Mouse (Mus musculus) Muller cell, postnatal 12 days (primary cell): ENCODE results near the gene Susd3.

Source experiments
- DNase-seq: peaks from one replicate; pipeline ENCODE4 v3.0.0-alpha.2; 2015; ENCODE audit errors: inconsistent ontology term

The Susd3 gene

DNA sequence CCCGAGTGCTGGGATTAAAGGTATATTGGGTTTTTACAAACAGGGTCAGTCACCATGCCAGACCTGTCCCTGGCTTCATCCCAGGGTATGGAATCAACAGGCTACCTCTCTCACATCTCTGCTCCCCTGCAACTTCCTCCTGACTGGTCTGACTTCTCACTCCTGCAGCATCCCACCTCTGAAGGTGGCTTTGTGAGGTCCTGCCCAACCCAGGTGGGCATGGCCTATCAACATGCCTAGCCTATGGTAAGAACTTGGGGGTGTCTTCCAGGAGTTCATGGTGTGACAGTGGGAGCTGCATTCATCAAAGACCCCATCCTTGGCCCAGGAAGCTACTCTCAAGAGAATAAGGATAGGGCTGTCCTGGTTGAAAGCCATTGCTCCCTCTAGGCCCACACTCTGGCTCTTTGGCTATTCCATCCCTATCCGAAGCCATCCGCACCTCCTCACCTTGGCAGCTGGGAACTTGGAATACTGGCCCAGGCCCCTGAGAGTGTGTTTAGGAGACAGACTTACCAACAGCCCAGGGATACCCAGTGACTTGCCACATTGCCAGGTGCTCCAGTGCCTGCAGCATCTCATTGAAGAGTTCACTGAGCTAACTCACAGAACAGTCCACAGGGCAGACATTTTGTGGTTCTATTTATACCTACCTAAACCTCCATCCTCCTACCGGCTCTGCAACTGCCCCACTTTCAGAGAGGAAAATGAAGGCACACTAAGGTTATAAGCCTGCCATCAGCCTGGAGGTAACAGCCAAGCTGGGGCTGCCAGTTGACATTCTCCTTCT is 35.6 kb downstream of the Susd3 start:
- no peak for DNase-seq

DNA sequence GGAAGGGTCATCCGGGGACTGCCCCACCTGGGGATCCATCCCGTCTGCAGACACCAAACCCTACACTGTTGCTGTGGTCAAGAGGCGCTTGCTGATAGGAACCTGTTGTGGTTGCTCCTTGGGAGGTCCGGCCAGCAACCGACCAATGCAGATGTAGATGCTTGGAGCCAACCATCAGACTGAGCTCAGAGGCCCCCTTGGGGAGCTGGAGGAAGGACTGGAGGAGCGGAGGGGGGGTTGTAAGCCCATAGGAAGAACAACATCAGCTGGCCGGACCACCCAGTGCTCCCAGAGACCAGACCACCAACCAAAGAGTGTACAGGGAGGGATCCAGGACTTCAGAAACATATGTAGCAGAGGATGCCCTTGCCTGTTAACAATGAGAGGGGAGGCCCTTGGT is 39.2 kb downstream of the Susd3 start:
- no peak for DNase-seq

DNA sequence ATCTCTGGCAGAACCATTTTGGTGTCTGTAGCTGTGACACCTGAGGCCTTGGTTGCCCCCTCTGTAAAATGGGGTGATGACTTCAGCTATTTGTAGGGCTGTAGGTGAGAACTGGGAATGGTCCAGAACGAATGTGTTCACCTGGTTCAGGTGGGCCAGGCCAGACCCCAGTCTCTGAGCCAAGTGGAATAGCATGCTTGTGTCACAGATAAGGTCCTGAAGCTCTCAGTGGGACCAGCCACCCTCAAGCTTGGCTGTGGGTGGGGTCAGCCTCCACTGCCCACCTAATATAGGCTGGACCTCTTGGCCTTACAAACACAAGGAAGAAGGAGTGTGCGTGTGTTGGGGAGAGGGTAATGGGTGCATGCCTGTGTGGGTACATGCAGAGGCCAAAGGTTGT is 42.2 kb downstream of the Susd3 start:
- no peak for DNase-seq

DNA sequence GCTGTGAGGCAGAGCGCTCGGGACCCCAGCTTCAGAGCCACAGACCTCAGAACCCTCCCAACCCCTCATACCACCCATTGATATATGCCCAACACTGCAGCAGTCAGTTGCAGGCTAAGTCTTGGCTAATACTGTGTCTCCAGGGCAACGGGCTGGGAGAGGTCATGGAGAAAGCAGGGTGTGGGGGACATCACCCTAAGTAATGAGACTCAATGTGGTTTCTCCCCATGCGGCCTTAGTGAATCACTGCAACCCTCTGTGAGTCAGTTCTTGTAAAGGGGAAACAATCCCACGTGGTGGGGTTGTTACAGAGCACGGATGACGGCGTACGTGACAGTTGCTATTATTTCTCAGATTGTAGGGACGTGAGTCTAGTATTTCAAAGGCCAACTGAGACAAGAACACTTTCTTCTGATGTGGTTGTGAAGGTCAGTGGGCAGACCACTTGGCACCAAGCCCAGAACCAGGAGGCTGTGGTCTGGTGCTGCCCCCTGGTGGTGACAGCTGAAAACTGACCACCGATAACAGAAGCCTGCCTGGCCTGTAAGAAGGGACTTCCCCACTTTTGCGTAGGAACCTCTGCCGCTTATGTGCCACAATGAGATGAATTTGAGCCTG is 43.0 kb downstream of the Susd3 start:
- DNase-seq = peak; percentile 93

DNA sequence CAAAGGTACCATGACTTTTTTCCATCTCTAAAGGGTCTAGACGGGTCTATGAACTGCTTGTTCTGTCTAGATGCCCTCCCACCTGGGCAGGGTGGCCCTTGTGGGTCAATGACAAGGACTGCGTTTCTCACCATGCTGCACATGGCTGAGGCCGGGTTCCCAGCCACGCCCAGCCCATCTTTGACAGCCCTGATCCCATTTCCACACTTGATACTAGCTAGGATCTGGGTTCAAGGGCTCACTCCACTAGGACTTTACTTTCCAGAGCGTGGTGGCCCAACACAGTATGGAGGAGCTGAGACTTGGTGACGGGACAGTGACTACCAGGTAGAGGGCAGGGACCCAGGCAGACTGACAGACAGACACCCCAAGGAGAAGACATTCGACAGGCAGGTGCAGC is 46.0 kb downstream of the Susd3 start:
- DNase-seq = no peak

DNA sequence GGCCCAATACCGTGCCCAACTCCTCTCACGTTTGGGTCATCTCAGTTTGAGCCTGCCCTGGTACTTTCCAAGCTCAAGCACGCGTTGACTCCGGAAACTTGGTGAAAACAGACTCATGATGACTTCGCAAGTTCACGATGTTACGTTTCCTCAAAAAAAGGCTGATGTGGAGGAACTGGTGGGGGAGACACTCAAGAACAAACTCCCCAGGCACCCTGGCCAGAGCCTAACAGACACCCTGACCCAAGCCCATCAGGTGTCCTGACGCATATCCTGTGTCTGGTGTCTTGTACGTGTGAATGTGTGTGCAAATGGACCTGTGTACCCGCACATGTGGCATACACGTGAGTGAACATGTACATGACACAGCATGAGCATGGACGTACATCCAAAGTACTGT is 47.8 kb downstream of the Susd3 start:
- no peak for DNase-seq

DNA sequence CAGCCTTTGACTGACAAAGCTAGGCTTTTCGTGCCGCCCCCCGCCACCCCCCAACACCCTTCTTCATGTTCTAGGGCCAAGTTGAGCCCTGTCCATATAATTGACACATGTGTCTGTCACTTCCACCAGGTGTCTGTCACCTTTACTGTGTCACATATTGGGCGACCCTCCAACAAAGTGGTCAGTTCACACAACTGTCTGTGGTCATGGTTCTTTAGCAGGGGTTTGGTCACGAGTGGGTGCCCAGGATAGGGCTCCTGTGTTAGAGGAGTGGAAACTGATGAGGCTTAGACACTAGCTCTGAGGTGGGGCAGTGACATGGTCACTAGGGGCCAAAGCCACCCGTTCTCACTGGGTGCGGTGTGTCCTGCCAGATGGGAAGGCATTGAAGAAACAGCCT is 48.6 kb downstream of the Susd3 start:
- no peak for DNase-seq

DNA sequence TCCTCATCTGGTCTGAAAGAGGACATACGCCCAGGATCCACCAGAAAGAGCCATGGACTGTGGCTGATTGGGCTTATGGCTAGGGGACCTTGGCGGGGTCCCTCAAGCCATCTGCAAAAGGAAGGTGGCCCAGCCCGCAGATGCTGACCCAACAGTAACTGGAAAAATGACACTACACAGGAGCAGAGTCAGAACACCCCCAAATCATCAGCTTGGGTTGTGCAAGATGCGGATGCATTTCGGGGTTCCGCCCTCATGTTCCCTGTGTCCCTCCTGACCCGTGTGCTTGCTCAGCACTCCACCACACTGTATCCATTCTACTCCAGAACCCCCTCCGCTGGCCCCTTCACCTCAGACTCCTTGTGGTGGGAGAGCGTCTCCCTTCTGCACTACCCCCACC is 49.8 kb downstream of the Susd3 start:
- DNase-seq = no peak

DNA sequence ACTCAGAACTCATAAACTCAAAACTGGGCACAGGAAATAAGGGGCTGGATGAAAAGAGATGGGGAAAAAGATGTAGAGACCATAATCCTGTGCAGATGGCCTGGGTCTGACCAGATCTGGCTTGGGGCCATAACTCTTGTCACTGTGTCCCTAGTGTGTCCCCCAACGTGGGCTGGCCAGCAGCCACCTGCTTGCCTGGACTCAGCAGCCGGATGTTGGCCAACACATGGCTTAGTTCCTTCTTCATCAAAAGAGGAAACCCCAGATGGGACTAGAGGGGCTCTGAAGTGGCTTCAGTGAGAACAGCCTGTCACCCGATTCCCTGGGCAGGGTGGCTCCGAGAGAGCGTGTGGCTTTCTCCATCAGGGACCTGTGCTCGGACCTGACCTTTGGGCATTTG is 51.7 kb downstream of the Susd3 start:
- DNase-seq = no peak

DNA sequence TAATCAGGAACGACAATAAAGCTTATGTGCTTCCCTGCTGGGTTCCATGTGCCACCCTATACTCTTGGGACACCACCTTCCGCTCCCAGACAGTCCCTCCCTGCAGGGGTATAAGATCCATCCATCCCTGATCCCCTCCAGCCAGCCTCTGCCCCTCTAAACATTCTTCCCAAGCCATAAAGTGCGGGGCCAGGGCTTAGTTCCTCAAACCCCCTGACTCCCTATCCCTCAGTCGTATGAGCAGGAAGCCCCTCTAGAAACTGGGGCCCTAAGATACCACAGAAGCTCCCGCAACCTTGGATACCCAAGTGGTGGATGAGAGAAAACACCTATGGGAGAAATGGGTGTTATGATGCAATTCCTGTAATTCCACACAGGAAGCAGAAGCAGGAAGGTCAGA is 52.3 kb downstream of the Susd3 start:
- no peak for DNase-seq

DNA sequence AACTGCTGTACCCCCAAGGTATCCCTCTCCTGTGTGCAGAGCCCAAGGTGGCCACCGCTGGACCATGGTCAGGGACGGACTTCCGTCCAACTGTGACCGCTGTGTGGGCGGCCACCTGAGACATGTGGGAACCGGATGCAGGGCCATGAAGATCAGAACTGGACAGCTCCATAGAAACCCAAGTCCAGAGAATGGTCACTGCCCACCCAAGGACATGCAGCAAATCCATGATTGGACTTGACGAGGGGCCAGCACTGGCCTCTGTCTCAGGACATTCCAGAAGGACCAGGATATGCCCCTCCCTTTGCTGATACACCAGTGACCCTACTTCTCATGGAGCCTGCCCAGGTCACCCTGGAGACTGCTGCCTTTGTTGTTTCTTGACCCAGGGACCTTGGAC is 52.9 kb downstream of the Susd3 start:
- no peak for DNase-seq

DNA sequence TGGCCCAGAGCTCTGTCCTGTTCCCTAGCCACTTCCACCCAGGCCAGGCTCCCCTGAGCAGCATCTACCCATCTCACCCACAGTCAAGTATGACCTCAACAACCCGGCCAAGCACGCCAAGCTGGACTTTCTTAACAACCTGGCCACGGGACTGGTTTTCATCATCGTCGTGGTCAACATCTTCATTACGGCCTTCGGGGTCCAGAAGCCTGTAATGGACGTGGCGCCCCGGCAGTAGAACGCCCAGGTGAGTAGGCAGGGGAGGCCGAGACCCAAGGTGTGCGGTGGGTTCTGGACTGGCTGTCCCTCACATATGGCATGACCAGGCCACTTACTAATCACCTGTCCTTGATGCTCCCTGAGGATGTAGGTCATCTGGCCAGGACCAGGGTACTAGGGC is 53.7 kb downstream of the Susd3 start:
- DNase-seq = no peak

DNA sequence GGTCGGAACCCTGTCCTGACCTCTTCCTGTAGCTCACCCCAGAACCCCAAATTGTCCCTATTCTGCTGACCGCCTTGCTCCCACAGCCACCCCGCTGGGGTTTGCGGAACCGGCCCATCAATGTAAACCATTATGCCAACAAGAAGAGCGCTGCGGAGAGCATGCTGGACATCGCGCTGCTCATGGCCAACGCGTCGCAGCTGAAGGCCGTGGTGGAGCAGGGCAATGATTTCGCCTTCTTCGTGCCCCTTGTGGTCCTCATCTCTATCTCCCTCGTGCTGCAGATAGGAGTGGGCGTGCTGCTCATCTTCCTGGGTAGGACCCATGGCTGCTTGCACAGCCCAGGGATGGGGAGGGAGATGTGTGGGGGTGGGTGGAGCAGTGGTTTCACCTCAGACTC is 54.9 kb downstream of the Susd3 start:
- no peak for DNase-seq

DNA sequence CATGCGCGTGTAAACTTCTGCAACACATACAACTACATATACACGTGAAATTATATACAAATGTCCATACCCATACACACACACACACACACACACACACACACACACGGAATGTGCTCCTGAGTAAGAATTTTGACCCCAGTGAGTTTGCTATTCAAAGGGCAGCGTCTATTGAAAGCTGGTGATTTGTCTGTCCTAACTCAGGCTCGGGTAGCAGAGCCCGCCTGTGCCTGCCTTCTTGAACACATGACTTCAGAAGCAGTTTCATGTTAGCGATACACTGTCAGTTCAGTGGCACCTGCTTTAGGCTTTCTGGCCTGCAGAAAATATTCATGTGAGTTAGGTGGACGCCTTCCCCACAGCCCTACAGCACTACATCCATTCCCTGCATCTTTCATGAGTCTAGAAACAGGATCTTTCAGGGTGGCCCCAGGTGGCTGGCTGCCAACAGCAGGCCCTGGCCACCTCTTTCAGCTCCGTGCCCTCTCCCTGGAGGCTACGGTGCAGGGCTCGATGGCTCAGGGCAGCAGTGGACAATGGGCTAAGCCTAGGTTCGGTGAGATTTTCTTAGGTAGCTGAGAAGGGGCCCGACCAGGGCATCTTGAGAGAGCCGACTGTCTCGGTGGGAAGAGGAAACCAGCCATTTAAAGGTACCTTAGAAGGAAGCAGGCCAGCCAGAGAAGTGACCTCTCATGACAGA is 56.2 kb downstream of the Susd3 start:
- peak; percentile 24 for DNase-seq

DNA sequence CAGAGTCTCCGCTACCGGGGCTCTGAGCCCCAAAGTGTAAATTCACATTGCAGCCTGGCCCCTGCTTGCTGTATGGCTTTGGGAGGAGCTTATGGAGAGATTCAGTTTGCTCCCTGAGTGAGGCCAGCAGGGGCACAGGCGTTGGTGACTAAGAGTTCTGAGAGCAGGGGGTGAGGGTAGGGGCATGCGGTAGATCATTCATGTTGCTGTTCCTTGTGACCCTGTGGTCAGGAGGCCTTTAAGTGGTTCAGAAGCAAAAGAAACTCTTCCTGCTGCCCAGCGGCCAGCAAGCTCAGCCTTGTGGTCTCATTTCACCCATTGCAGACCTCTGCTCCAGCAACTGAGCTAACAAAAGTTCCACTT is 56.9 kb downstream of the Susd3 start:
- DNase-seq = peak; percentile 66

DNA sequence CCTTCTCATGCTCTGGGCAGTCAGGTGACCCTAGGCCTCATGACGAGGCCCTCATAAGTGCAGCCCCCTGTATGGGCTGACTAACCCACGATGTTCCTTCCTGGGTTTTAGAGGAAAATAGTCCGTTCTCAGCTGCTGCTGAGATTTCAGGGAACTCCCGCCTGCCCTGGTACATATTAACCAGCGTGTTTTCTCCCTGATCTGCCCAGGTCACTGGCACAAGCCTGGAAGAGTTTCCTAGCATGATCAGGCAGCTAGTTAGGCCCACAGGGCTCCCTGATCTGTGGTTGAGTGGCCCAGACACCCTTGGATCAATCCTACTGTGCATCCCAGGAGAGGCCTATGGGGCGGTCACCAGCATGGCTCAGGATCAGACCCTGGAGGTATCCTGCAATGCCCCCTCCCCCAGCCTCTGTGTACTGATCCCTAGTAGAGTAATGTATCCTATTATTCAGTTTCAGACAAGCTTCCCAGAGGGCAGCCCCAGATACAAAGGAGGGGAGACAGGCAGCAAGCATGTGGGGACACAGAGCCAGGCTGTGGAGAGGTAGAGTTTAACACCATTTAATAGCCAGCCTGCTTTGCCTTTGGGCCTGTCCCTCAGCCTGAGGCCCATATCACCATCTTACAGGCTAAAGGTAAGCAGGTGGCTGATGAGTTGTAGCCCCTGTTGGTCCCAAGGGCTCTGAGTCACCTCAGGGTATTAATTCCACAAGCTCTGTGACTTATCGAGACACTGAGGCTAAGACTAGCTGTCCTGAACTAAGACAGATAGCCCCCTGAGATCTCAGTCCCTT is 57.4 kb downstream of the Susd3 start:
- no peak for DNase-seq

DNA sequence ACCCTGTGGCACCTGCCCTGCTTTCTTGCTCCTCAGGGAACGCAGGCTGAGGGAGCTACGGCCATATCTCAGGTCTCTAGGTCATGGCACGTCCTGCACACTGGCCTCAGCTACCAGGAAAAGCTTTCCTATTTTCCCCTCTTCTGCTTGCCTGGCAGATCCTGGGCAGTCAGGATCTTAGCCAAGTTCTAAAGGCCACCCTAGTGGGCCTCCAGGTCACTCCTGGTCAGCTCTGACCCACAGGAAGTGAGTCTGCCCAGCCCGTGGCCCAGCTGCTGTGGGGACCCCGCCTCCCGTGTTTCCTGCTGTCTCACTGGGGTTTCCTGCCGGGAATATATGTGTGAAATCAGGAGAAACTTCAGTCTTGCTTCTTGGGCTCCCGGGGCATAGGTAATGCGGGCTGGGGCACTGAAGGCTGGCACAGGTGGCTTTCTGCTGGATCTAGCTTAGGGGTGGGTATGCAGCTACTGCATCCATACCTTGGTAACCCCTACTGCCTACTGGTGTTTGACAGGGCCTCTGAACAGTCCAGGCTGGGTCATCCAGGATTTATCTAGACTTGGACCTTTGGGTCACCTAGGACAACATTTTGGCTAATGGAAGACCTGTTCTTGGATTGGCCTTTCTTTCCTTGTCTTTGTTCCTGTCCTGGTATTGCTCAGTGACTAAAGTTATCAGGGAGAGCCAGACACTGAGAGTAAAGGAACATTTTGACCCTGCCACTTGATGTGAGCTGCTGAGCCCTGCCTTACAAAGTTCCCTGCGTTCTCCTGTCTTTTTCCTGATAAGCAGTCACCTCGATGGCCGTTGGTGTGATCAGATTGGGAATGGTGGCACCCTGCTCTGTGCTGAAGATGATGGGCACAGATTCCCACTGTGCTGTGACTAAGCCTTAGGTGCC is 58.3 kb downstream of the Susd3 start:
- DNase-seq = no peak

DNA sequence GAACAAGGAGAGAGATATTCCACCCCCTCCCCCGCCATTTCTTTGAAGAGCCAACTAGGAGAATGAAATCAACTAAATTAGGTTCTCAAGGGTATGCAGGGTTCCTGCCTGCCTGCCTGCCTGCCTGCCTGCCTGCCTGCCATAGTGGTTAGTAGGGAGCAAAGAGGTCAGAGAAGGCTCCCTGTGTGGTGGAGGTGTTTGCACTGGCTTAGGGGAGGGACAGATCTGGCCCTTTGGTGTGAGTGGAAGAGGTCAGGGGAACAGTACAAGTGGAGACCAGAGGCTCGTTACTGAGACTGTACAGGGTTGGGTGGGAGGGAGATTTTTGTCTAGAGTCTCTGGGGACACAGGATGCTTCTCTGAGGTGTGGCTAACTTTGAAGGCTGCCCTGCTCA is 59.5 kb downstream of the Susd3 start:
- DNase-seq = no peak

DNA sequence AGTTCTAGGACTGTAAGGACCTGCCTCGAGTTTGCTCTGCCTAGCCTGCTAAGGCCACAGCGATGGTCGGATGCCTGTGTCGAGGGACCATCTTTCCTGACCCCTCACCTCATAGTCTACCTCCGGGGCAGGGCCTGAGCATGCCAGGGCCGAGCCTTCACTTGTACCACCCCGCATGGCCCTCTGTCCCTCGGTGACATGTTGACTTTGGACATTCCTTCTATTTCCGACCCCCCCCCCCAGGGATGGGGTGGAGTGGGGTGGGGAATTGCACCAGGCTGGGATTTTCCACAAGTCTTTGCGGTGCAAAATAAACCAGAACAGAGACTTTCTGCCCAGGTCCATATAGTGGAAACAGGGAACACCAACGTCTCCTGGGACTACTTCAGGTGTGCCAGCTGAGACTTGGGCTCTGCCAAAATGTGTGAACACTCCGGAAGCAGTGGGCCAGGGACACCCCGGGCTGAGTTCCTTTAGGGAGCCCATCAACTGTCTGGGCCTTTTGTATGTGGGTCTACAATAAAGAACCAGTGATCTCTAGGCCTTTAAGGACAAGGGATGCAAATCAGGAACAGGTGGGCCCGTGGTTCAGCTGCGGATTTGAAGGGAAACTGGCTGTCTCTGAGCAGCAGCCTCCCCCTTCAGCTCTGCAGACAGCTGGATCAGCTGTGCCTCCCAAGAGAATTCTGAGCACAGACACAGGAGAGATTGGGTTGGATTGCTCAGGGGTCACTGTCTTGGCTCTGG is 60.1 kb downstream of the Susd3 start:
- DNase-seq = no peak
